Mouse (Mus musculus): Measurements from ENCODE around the gene Srsf7. TPM values are rescaled to one million over a fixed set of nuclear protein-coding genes. Genes with fewer than 3 reads are reported as not detected.

Gene Srsf7
- 835 and 887 TPM in 2 replicates for polyA plus RNA-seq (2014; fragmentation: Nextera tagmentation; extraction: Ambion mirVana)

DNA sequence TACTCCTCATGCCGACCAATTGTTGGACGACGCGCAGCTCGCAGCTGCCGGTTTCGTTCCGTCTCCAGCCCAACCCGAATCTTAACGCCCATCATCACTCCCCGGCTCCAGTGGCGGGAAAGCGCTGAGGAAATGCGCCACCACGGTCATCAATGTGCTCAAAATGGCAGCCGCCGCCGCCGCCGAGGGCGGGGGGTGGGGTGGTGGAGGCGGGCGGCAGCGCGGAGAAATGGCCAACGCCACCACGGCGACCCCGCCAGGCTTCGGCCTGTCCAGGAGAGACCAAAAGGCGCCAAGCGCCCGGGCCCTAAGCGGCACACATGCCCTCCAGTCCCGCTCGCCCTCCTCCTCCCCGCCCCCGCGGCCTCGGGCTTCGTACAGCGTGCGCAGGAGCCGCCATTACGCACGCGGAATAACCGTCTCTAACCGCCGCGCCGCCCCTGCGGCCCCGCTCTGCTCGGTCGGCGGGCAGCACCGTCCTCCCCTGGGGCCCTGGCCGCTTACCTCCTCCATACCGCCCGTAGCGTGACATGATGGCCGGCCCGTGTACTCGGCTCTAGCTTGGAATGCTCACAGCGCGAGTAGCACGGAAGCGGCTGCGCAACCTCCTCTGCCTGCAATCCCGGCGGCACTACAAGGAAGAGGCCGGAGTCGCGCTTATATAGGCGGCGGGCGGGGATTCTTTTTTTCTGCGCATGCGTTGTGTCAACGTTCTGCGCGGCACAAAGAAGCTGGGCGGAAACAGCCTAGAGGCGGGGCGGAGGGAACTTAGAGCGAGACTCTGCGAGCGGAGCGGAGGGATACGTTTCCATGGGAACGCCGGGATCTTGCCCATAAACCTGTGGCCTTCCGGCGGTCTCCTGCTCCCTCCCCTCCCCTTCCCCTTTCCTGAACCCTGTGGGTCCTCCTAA is at the start of gene Srsf7, which contains the start of gene Ttc39d:
Gene Srsf7 (minus strand): TSS at position 637 of the 911 bp plus-strand sequence.
Gene Ttc39d (plus strand): TSS at position 790 of the 911 bp plus-strand sequence.
- peak within 1 kb of the TSS; percentile 80 for H3K4me2 ChIP-seq
- peaks cover 4% of the 10 kb centered on the region for H3K4me1 ChIP-seq (ENCODE audit: control insufficient read depth, insufficient read depth, low read length)
- DNase-seq (ENCODE audit: low spot score, missing footprints) (peak; percentile 100), ATAC-seq (ENCODE audit: low FRiP score) (peak; percentile 92)
- H3K4me3 ChIP-seq (ENCODE audit: low read depth, low read length), result peak within 1 kb of the TSS; percentile 96
- no peaks in the 10 kb centered on the region for H3K9me3 ChIP-seq (ENCODE audit: control insufficient read depth, low read length)
- peak within 1 kb of the TSS; percentile 99 for H3K9ac ChIP-seq (ENCODE audit: low read length)
- peaks cover 14% of the 10 kb centered on the region for H3K36me3 ChIP-seq (ENCODE audit: control insufficient read depth, insufficient read depth, low read length)
- peak within 1 kb of the TSS; percentile 97 for H3K27ac ChIP-seq (ENCODE audit: low read depth, low read length)
- WGBS, result under 1% methylated on average over 86 of the region's 95 CpGs
- H3K27me3 ChIP-seq (ENCODE audit: control insufficient read depth, insufficient read depth, low read length), result no peaks in the 10 kb centered on the region

DNA sequence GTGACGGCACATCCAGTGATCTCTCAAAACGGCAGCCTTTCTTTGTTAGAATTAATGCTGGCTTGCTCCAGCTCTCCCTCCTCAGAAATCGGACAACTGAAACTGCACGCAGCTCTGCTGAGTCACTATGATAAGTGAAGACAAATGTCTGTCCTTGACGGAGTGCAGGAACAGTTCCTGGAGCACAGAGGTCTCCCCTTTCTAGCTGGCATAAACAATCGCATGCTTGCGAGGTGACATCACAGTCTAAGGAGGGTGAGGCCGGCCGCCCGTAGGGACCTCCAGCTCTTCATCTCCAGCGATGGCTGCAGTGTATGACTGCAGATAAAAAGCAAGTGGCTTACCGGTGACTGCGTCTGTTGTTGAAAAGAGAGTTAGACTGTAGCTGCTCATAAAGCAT is 48.1 kb upstream of the Srsf7 start:
- DNase-seq (ENCODE audit: low spot score, missing footprints), result peak; percentile 84

DNA sequence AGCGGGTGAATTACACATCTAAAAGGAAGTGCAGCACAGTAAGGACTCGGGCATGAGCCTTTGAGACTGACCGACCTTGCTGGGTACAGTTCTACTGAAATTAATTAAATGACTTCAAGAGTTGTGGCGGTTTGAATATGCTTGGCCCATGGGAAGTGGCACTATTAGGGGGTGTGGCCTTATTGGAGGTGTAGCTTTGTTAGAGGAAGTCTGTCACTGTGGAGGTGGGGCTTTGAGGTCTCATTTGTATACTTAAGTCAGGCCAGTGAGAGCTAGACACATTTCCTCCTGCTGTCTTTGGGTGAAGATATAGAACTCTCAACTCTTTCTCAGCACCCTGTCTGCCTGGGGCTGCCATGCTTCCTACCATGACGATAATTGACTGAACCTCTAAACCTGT is 47.3 kb upstream of the Srsf7 start:
- no peaks in the 10 kb centered on the region for H3K27me3 ChIP-seq (ENCODE audit: control insufficient read depth, insufficient read depth, low read length)

More for the DNA sequence above, 48.1 kb upstream of the Srsf7 start:
- Histone ChIP-seq H3K4me2 (no peak overlapping the region), H3K9ac (ENCODE audit: low read length) (no peak overlapping the region), H3K9me3 (ENCODE audit: control insufficient read depth, low read length) (no peaks in the 10 kb centered on the region), H3K4me3 (ENCODE audit: low read depth, low read length) (no peak overlapping the region), H3K4me1 (ENCODE audit: control insufficient read depth, insufficient read depth, low read length) (no peaks in the 10 kb centered on the region), H3K27ac (ENCODE audit: low read depth, low read length) (no peak overlapping the region), H3K36me3 (ENCODE audit: control insufficient read depth, insufficient read depth, low read length) (peaks cover 28% of the 10 kb centered on the region), H3K27me3 (ENCODE audit: control insufficient read depth, insufficient read depth, low read length) (no peaks in the 10 kb centered on the region)
- 73% methylated on average over 13 of the region's 13 CpGs for WGBS
- no peak for ATAC-seq (ENCODE audit: low FRiP score)

DNA sequence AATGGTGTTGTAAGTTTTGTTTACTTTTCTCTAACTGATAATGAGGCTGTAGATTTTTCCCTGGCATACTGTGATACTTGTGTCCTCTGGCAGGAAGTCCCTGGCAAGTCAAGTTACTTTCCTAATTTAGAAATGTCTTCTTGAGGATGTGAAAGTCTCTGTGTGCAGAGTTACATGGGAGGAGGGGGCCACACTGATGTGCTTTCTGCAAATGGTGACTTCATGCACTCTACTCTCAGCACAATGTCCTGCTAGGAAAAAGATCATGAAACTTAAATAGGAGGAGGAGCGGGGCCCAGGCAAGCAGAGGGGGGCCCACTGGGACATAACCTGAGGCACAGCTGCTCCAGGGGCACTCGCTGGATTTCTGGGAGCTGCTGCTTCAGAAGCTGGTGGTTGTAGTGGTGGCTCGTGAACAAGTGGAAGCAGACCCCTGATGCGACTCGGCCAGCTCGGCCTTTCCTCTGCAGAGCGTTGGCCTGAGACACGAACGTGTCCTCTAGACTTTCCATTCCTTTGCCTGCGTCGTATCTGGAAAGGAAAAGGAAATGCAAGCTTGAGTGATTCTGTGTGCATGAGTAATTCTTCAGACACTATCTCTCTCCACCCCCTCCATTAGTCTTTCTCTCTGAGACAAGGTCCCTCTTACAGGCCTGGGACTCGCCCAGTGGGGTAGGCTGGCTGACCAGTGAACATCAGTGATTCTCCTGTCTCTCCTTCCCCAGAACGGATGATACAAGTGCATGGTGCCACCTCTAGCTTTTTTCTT is 45.8 kb upstream of the Srsf7 start:
- Histone ChIP-seq H3K4me3 (ENCODE audit: low read depth, low read length) (no peak overlapping the region), H3K27ac (ENCODE audit: low read depth, low read length) (no peak overlapping the region), H3K27me3 (ENCODE audit: control insufficient read depth, insufficient read depth, low read length) (no peaks in the 10 kb centered on the region), H3K36me3 (ENCODE audit: control insufficient read depth, insufficient read depth, low read length) (peaks cover 34% of the 10 kb centered on the region), H3K9ac (ENCODE audit: low read length) (no peak overlapping the region), H3K4me2 (no peak overlapping the region), H3K9me3 (ENCODE audit: control insufficient read depth, low read length) (no peaks in the 10 kb centered on the region), H3K4me1 (ENCODE audit: control insufficient read depth, insufficient read depth, low read length) (no peaks in the 10 kb centered on the region)
- no peak for ATAC-seq (ENCODE audit: low FRiP score)
- DNase-seq (ENCODE audit: low spot score, missing footprints), result peak; percentile 73
- 81% methylated on average over 13 of the region's 13 CpGs for WGBS

More for the DNA sequence above, 47.3 kb upstream of the Srsf7 start:
- Histone ChIP-seq H3K27ac (ENCODE audit: low read depth, low read length) (no peak overlapping the region), H3K9me3 (ENCODE audit: control insufficient read depth, low read length) (no peaks in the 10 kb centered on the region), H3K4me3 (ENCODE audit: low read depth, low read length) (no peak overlapping the region), H3K36me3 (ENCODE audit: control insufficient read depth, insufficient read depth, low read length) (peaks cover 33% of the 10 kb centered on the region), H3K9ac (ENCODE audit: low read length) (no peak overlapping the region), H3K4me1 (ENCODE audit: control insufficient read depth, insufficient read depth, low read length) (no peaks in the 10 kb centered on the region), H3K4me2 (no peak overlapping the region)
- 96% methylated on average over 5 of the region's 5 CpGs for WGBS
- DNase-seq (ENCODE audit: low spot score, missing footprints) (peak; percentile 8), ATAC-seq (ENCODE audit: low FRiP score) (no peak)

DNA sequence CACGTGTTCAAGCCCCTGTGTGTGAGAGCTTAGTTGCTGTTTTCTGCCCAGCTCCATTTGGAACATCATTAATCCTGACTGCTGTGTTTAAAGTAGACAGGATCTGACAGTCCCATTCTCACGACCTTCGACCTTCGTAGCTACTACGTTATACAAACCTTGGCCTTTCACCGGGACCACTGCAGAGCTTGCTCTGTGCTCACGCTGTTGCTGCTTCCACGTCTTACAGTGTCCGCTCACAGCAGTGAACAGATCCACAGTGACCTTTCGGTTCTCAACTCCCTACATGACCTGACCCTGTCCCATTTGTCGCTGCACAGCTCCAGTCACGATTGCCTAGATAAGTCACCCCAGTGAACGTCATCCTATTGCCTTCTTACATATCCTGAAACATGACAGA is 36.0 kb upstream of the Srsf7 start:
- 80% methylated on average over 13 of the region's 13 CpGs for WGBS
- Histone ChIP-seq H3K36me3 (ENCODE audit: control insufficient read depth, insufficient read depth, low read length) (peaks cover 31% of the 10 kb centered on the region), H3K4me1 (ENCODE audit: control insufficient read depth, insufficient read depth, low read length) (no peaks in the 10 kb centered on the region), H3K27ac (ENCODE audit: low read depth, low read length) (no peak overlapping the region), H3K4me2 (no peak overlapping the region), H3K9me3 (ENCODE audit: control insufficient read depth, low read length) (no peaks in the 10 kb centered on the region), H3K27me3 (ENCODE audit: control insufficient read depth, insufficient read depth, low read length) (no peaks in the 10 kb centered on the region), H3K9ac (ENCODE audit: low read length) (no peak overlapping the region), H3K4me3 (ENCODE audit: low read depth, low read length) (no peak overlapping the region)
- ATAC-seq (ENCODE audit: low FRiP score), result no peak
- peak; percentile 67 for DNase-seq (ENCODE audit: low spot score, missing footprints)

DNA sequence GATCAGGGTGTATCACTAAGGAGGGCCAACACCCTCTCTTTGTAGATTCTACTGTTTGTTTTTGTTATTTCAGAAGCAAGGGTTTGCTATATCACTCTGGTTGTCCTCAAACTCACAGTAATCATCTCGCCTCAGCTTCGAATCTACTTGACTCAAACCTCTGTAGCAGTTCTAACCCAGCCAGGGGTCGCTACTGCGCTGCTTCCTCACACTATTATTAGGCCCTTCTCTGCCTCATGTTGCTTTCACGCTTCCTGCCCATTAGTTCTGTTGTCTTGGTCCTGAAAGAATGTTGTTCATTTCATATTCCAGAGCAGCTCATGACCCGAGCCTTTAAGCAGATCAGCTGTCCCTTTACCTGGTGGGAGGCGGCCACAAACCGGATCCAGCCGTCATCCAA is 34.5 kb upstream of the Srsf7 start:
- no peak for ATAC-seq (ENCODE audit: low FRiP score)
- no peak for DNase-seq (ENCODE audit: low spot score, missing footprints)
- Histone ChIP-seq H3K27ac (ENCODE audit: low read depth, low read length) (no peak overlapping the region), H3K4me3 (ENCODE audit: low read depth, low read length) (no peak overlapping the region), H3K27me3 (ENCODE audit: control insufficient read depth, insufficient read depth, low read length) (no peaks in the 10 kb centered on the region), H3K4me2 (no peak overlapping the region), H3K9ac (ENCODE audit: low read length) (no peak overlapping the region), H3K4me1 (ENCODE audit: control insufficient read depth, insufficient read depth, low read length) (no peaks in the 10 kb centered on the region), H3K36me3 (ENCODE audit: control insufficient read depth, insufficient read depth, low read length) (peaks cover 31% of the 10 kb centered on the region), H3K9me3 (ENCODE audit: control insufficient read depth, low read length) (no peaks in the 10 kb centered on the region)
- 91% methylated on average over 9 of the region's 9 CpGs for WGBS

DNA sequence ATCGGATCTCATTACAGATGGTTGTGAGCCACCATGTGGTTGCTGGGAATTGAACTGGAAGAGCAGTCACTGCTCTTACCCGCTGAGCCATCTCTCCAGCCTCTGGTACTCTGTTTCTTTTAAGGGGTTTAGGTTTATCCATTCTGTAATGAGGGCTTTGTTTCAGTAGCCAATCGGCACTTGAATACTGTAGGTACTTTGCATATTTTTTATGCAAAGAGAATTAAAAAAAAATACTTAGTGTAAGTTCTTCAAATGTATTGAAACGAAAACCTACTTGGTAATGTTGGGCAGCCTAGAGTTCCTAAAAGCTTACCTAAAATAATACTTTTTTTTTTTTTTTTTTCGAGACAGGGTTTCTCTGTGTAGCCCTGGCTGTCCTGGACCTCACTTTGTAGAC is 30.4 kb upstream of the Srsf7 start:
- no peaks in the 10 kb centered on the region for H3K9me3 ChIP-seq (ENCODE audit: control insufficient read depth, low read length)
- no peak overlapping the region for H3K27ac ChIP-seq (ENCODE audit: low read depth, low read length)
- H3K4me2 ChIP-seq, result no peak overlapping the region
- H3K27me3 ChIP-seq (ENCODE audit: control insufficient read depth, insufficient read depth, low read length), result no peaks in the 10 kb centered on the region
- no peak overlapping the region for H3K9ac ChIP-seq (ENCODE audit: low read length)
- no peak overlapping the region for H3K4me3 ChIP-seq (ENCODE audit: low read depth, low read length)
- no peak for ATAC-seq (ENCODE audit: low FRiP score)
- H3K36me3 ChIP-seq (ENCODE audit: control insufficient read depth, insufficient read depth, low read length), result peaks cover 18% of the 10 kb centered on the region
- DNase-seq (ENCODE audit: low spot score, missing footprints), result no peak
- H3K4me1 ChIP-seq (ENCODE audit: control insufficient read depth, insufficient read depth, low read length), result no peaks in the 10 kb centered on the region
- 92% methylated on average over 5 of the region's 5 CpGs for WGBS

DNA sequence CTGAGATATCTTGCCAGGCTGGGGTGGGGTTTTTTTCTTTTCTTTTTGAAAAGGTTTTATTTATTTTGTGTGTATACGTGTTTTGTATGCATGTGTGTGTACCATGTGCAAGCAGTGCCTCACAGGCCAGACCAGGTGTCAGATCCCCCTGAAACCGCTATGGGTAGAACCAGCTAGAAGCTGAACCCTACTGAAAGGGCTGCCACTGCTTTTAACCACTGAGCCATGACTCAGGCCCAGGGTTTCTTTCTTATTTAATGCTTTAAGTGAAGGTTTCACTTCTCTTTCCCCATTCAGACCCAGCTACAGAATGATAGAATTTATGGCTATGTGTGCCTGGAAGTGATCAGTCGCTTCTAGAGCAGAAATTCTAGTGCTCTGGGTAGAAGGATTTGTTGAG is 29.7 kb upstream of the Srsf7 start:
- Histone ChIP-seq H3K9ac (ENCODE audit: low read length) (no peak overlapping the region), H3K4me2 (no peak overlapping the region), H3K9me3 (ENCODE audit: control insufficient read depth, low read length) (no peaks in the 10 kb centered on the region), H3K36me3 (ENCODE audit: control insufficient read depth, insufficient read depth, low read length) (peaks cover 15% of the 10 kb centered on the region), H3K27ac (ENCODE audit: low read depth, low read length) (no peak overlapping the region), H3K4me3 (ENCODE audit: low read depth, low read length) (no peak overlapping the region), H3K4me1 (ENCODE audit: control insufficient read depth, insufficient read depth, low read length) (no peaks in the 10 kb centered on the region), H3K27me3 (ENCODE audit: control insufficient read depth, insufficient read depth, low read length) (no peaks in the 10 kb centered on the region)
- DNase-seq (ENCODE audit: low spot score, missing footprints) (no peak), ATAC-seq (ENCODE audit: low FRiP score) (no peak)
- 93% methylated on average over 3 of the region's 3 CpGs for WGBS

DNA sequence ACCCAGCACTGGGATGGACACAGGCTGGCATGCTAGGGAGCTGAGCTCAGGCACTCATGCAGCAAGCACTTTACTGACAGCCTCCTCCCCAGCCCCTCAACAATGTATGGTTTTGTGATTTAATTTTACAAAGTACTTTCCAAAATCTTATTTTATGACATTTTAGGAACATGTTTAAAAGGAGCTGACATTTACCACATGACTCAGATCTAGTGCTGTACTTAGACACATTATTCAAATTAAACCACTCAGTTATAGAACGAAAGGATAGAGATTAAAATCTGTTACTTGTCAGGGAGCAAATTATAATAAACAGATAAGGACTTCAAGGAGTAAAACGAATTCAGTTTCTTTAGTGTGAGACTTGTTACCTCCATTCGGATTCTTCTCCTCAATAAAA is 28.4 kb upstream of the Srsf7 start:
- Histone ChIP-seq H3K36me3 (ENCODE audit: control insufficient read depth, insufficient read depth, low read length) (peaks cover 7% of the 10 kb centered on the region; the same call in 1 of the 2 replicates), H3K27ac (ENCODE audit: low read depth, low read length) (no peak overlapping the region), H3K27me3 (ENCODE audit: control insufficient read depth, insufficient read depth, low read length) (no peaks in the 10 kb centered on the region), H3K9ac (ENCODE audit: low read length) (no peak overlapping the region), H3K4me2 (no peak overlapping the region), H3K4me3 (ENCODE audit: low read depth, low read length) (no peak overlapping the region), H3K9me3 (ENCODE audit: control insufficient read depth, low read length) (no peaks in the 10 kb centered on the region), H3K4me1 (ENCODE audit: control insufficient read depth, insufficient read depth, low read length) (no peaks in the 10 kb centered on the region)
- 92% methylated on average over 3 of the region's 3 CpGs for WGBS
- ATAC-seq (ENCODE audit: low FRiP score) (no peak), DNase-seq (ENCODE audit: low spot score, missing footprints) (no peak)

Data from midbrain, embryonic 11.5 days (tissue).